Mouse (Mus musculus) heart, embryonic 10.5 days (tissue): ENCODE data around the gene Ankdd1b. TPM values are rescaled to one million over a fixed set of nuclear protein-coding genes. Genes with fewer than 3 reads are reported as not detected.

Source experiments
- DNase-seq: peaks from one replicate; pipeline ENCODE4 v3.0.0-alpha.2; 2017; ENCODE audit warnings: low spot score
- H3K27ac ChIP-seq: fragments of 300-500 bp; sonication (generic); 2 replicates; pipeline ENCODE4 v1.5.1; 2016; ENCODE audit warnings: mild to moderate bottlenecking
- H3K27me3 ChIP-seq: fragments of 300-500 bp; sonication (generic); 2 replicates; pipeline ENCODE4 v1.6.1; 2016; ENCODE audit warnings: mild to moderate bottlenecking; ENCODE audit not compliant: poor library complexity, insufficient read depth, severe bottlenecking
- H3K36me3 ChIP-seq: fragments of 300-500 bp; sonication (generic); 2 replicates; pipeline ENCODE4 v1.6.1; 2016; ENCODE audit warnings: mild to moderate bottlenecking, moderate library complexity
- H3K4me1 ChIP-seq: fragments of 300-500 bp; sonication (generic); 2 replicates; pipeline ENCODE4 v1.6.1; 2016; ENCODE audit warnings: mild to moderate bottlenecking
- H3K4me3 ChIP-seq: fragments of 300-500 bp; sonication (generic); 2 replicates; pipeline ENCODE4 v1.5.1; 2016; ENCODE audit warnings: mild to moderate bottlenecking, moderate library complexity
- H3K9me3 ChIP-seq: fragments of 300-500 bp; sonication (generic); 2 replicates; pipeline ENCODE4 v1.6.1; 2016; ENCODE audit warnings: mild to moderate bottlenecking, moderate library complexity
- WGBS: fragments of 180-500 bp; shearing (Covaris S2); methylation state at CpG from one replicate; pipeline ENCODE4 v1.1.7; 2016; 5-methylcytosine and 5-hydroxymethylcytosine counted together
- polyA plus RNA-seq: library from polyadenylated mRNA; unstranded; fragments of >200 nt; fragmentation: Nextera tagmentation; extraction: Ambion mirVana; gene quantifications from 2 replicates; pipeline ENCODE4 v1.2.1, GENCODE M21; 2016

Gene Ankdd1b
- polyA plus RNA-seq, 1 experiment from 2014 or later, result 0.24 TPM

DNA sequence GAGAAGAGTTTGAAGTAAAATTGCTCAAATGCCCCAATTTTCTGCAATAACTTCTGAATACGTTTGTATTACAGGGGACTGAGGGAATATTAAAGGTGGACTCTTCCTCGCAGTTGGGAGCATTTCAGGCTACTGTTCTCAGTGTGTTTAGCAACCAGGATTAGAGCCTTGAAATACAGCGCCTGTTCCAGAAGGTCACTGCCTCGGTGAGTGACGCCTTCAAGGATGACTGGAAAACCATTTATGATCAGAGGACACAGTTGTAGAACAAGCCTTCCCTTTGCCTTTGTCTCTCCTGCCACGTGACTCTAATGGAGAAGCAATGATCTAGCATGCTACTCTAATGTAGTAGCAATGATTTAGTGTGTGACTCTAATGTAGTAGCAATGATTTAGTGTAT lies 17.0 kb upstream of the Ankdd1b start:
- WGBS, result 90% methylated on average over 6 of the region's 6 CpGs
- Histone ChIP-seq H3K36me3 (peaks cover 44% of the 10 kb centered on the region), H3K4me3 (no peak overlapping the region), H3K27ac (no peak overlapping the region), H3K9me3 (no peaks in the 10 kb centered on the region), H3K4me1 (no peaks in the 10 kb centered on the region), H3K27me3 (no peaks in the 10 kb centered on the region)
- no peak for DNase-seq

DNA sequence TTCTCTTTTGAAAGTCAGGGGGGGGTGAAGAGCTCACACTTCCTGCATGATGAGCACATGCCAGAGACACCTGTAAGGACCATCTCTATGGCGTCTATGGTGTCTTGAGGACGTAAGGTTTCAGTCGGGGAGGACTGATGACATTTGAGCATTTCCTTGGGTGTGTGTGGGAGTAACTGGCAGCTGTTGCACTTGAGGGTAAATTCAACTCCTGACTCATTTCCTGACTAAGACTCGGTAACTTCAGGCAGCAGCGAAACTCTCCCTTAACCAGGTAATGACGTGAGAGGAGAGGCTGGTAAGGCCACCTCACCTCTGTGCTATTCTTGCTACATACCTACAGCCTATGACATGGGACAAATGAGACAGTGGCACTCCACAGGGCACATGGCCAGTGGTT lies 16.2 kb upstream of the Ankdd1b start:
- 84% methylated on average over 6 of the region's 6 CpGs for WGBS

DNA sequence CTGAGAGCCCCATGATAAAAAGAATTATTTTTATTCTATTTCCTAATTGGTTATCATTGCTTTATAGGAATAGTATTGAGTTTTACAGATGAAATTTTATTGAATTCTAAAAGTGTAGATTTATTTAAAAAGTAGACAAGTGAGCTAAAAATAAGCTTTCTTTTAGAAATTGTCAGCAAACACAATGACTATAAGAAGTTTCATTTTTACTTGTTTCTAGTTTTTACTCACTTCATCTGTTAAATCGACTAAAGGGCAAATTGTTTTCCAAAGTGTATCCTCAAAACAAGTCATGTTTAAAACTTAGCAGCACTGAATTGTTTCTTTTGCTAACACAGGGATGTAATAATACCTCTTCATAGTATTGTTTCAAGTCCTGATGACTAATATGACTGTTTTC lies 8.0 kb upstream of the Ankdd1b start:
- no peaks in the 10 kb centered on the region for H3K27me3 ChIP-seq
- no peak overlapping the region for H3K27ac ChIP-seq
- 87% methylated on average over 1 of the region's 1 CpGs for WGBS
- H3K4me1 ChIP-seq, result no peaks in the 10 kb centered on the region
- H3K4me3 ChIP-seq, result no peak overlapping the region
- H3K9me3 ChIP-seq, result no peaks in the 10 kb centered on the region
- DNase-seq, result no peak
- peaks cover 8% of the 10 kb centered on the region for H3K36me3 ChIP-seq

More for the DNA sequence above, 16.2 kb upstream of the Ankdd1b start:
- peaks cover 43% of the 10 kb centered on the region for H3K36me3 ChIP-seq
- DNase-seq, result no peak
- no peaks in the 10 kb centered on the region for H3K9me3 ChIP-seq
- H3K27me3 ChIP-seq, result no peaks in the 10 kb centered on the region
- no peak overlapping the region for H3K27ac ChIP-seq
- H3K4me1 ChIP-seq, result no peaks in the 10 kb centered on the region
- no peak overlapping the region for H3K4me3 ChIP-seq

DNA sequence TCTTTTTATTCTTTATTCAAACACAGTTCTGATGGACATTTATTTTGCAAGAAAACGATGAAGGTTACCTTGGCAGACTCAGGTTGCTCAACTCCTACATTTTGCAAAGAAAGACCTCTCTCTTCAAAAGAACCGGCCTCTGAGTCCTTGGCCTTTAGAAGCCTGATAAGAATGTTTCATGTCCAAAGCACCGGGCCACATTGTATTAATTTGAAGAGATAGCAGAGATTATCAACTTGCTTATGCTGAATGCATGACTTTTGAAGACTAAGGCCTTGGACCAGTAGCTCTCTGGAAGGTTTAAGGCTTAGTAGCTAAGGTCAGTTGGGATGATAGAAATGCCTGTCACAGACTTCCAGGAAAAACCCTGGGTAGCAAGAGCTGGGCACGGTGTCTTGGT lies 6.2 kb upstream of the Ankdd1b start:
- Histone ChIP-seq H3K4me1 (no peaks in the 10 kb centered on the region), H3K36me3 (no peaks in the 10 kb centered on the region), H3K27ac (no peak overlapping the region), H3K9me3 (no peaks in the 10 kb centered on the region), H3K27me3 (no peaks in the 10 kb centered on the region), H3K4me3 (no peak overlapping the region)
- no peak for DNase-seq
- WGBS, result 87% methylated on average over 4 of the region's 4 CpGs

DNA sequence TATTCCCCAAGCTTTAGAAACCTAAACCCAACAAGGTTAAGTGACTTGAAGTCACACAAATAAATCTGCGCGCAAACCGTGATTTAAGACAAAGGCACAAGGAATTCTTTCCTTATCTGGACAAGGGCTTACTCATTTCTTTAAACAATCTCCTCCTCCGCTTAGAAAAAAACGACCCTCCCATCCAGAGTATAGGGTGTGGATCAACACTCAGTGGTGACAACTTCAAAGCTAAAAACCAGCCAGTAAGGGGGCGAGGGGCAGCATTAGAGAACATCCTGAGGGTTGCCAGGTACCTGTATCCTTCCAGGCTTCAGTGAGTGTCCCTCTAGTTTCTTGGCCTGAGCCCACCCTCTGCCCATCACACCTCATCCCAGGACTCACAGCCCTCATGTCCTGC lies 442 bp downstream of the Ankdd1b start:
- H3K4me1 ChIP-seq, result no peaks in the 10 kb centered on the region
- H3K4me3 ChIP-seq, result no peak overlapping the region
- H3K9me3 ChIP-seq, result no peaks in the 10 kb centered on the region
- 60% methylated on average over 6 of the region's 6 CpGs for WGBS
- no peaks in the 10 kb centered on the region for H3K36me3 ChIP-seq
- no peak for DNase-seq
- no peak overlapping the region for H3K27ac ChIP-seq
- no peaks in the 10 kb centered on the region for H3K27me3 ChIP-seq

DNA sequence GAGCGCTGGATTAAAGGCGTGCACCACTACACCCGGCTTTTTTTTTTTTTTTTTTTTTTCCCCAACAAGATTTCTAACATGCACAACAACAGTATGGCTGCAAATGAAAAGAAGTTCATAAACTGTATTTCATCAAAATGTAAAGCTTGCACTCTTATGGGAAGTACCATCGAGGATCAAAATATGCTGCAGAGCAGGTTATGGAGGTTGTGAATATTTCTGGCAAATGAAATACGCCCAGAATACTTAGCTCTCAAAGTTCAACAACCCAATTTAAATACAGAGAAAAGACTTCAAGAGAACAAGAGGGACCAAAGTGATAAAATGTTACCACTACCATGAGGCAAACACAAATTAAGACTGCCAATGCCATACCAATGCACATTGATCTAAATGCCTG lies 2.3 kb downstream of the Ankdd1b start:
- DNase-seq, result no peak
- H3K9me3 ChIP-seq, result no peaks in the 10 kb centered on the region
- 82% methylated on average over 5 of the region's 5 CpGs for WGBS
- no peak overlapping the region for H3K27ac ChIP-seq
- no peaks in the 10 kb centered on the region for H3K36me3 ChIP-seq
- H3K4me1 ChIP-seq, result no peaks in the 10 kb centered on the region
- no peak overlapping the region for H3K4me3 ChIP-seq
- H3K27me3 ChIP-seq, result no peaks in the 10 kb centered on the region

DNA sequence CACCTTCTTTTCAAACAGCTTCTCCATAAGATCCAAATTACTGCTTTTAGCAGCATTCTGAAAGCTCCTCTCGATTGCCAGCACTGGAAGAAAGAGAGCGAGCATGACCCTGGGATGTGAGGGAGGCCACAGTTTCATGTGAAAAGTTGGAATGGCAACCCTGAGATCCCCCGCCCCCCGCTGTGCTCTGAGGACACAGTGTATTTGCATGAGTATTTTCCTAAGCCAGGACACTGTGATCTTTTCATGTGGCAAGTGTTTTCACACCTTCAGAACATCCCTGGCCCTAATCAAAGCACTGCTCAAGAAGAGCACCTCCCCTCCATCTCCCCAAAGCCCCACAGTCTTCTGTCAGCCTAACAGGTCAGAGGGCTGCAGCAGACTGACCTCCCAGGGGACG lies 5.7 kb downstream of the Ankdd1b start:
- 44% methylated on average over 5 of the region's 5 CpGs for WGBS

DNA sequence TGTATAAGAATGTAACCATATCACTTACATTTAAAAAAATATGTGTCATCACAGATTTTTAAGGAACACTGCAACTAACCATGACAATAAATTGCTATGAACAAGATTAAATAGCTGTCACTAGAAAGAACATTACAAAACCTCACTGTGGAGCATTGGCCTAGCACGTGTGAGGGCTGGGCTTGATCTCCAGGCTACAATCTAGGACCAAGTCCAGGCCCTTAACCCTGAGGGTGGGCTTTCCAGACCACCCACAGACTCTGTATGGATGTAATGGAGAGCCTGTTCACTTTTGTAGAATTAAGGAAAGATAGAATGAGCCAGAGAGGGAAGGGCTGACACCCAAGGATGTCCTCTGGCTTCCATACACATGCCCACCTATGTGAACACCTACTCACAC lies 8.4 kb downstream of the Ankdd1b start:
- H3K9me3 ChIP-seq, result no peaks in the 10 kb centered on the region
- DNase-seq, result no peak
- H3K4me3 ChIP-seq, result no peak overlapping the region
- H3K27me3 ChIP-seq, result no peaks in the 10 kb centered on the region
- no peaks in the 10 kb centered on the region for H3K4me1 ChIP-seq
- 73% methylated on average over 1 of the region's 1 CpGs for WGBS
- H3K27ac ChIP-seq, result no peak overlapping the region
- H3K36me3 ChIP-seq, result no peaks in the 10 kb centered on the region

More for the DNA sequence above, 5.7 kb downstream of the Ankdd1b start:
- no peak overlapping the region for H3K27ac ChIP-seq
- no peak overlapping the region for H3K4me3 ChIP-seq
- no peak for DNase-seq
- H3K27me3 ChIP-seq, result no peaks in the 10 kb centered on the region
- H3K9me3 ChIP-seq, result no peaks in the 10 kb centered on the region
- no peaks in the 10 kb centered on the region for H3K4me1 ChIP-seq
- H3K36me3 ChIP-seq, result no peaks in the 10 kb centered on the region

DNA sequence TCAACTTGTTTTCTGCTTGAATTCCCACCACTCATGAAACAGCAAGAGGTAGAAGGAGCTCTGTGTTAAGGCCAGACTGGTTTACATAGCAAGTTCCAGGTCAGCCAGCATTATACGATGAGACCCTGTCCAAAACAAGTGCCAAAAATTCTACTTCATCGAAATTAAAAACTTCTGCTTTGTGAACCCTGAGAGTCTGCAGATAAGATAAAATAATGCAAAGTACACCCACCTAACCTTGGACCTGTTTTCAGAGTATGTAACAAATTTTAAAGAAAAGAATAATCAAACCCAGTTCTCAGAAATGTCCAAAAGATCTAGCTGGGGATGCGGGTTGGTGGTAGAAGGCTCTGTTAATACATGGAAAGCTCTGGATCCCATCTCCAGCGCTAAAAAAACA lies 12.4 kb downstream of the Ankdd1b start:
- H3K36me3 ChIP-seq, result no peaks in the 10 kb centered on the region
- 76% methylated on average over 4 of the region's 4 CpGs for WGBS
- H3K9me3 ChIP-seq, result no peaks in the 10 kb centered on the region
- H3K27me3 ChIP-seq, result no peaks in the 10 kb centered on the region
- no peak overlapping the region for H3K4me3 ChIP-seq
- no peak overlapping the region for H3K27ac ChIP-seq
- H3K4me1 ChIP-seq, result no peaks in the 10 kb centered on the region
- no peak for DNase-seq

DNA sequence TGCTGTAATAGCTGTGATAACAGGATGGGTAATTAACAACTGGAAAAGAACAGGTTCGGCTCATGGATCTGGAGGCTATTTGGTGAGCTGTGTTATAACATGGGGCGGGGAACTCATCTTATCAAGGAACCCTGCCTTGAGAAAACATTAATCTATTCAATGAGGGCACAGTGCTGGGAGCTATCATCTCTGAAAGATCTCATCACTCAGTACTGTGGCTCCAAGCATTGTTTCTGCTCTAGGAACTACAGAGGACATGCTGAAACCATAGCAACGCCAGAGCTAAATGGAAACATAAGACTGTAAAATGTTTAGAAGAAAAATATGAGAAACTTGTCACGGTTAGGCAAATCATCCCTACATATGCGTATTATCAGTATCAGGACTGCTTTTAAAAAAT lies 13.0 kb downstream of the Ankdd1b start:
- Histone ChIP-seq H3K4me1 (no peaks in the 10 kb centered on the region), H3K4me3 (no peak overlapping the region), H3K27ac (no peak overlapping the region), H3K9me3 (no peaks in the 10 kb centered on the region), H3K36me3 (no peaks in the 10 kb centered on the region), H3K27me3 (no peaks in the 10 kb centered on the region)
- no peak for DNase-seq
- 72% methylated on average over 5 of the region's 5 CpGs for WGBS

DNA sequence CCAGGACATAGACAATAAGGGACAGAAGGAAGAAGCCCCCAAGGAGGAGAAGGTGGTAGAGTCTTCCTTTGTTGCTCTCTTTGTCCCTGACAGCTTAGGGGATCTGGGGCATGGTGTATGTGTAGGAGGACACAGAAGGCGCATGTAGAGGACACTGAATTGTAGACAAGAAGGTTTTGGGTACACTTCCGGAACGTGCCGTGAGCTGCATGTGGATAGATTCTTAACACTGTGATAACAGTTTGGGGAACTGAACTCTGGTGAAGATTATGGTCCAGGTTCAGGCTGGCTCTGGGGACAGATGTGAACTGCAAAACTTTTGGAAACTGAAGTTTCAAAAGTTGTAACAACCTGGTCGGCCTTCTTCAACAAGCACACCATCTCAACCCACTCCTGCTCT lies 13.4 kb downstream of the Ankdd1b start:
- H3K27me3 ChIP-seq, result no peaks in the 10 kb centered on the region

DNA sequence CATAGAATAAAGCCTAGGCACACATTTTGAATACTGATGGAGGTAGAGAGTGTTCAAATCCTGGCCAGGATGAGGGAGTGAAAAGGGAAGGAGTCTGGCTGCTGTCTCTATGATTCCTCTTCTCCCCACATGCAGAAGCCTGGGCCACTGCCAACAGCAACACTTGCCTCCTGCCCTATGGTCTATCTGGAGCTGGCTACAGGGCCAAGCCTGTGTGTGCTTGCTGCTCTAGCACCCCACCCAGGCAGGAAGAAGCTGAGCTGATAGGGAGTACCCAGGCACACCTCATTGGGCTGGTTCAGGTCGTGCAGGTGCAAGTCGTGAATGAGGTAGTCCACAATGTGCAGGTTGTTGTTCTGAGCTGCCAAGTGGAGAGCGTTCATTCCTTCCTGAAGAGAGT lies 16.7 kb downstream of the Ankdd1b start:
- DNase-seq, result peak; percentile 63
- no peaks in the 10 kb centered on the region for H3K9me3 ChIP-seq
- H3K4me3 ChIP-seq, result no peak overlapping the region
- no peaks in the 10 kb centered on the region for H3K36me3 ChIP-seq
- H3K4me1 ChIP-seq, result no peaks in the 10 kb centered on the region
- H3K27me3 ChIP-seq, result no peaks in the 10 kb centered on the region
- H3K27ac ChIP-seq, result no peak overlapping the region
- WGBS, result 72% methylated on average over 3 of the region's 3 CpGs

More for the DNA sequence above, 13.4 kb downstream of the Ankdd1b start:
- H3K27ac ChIP-seq, result no peak overlapping the region
- no peak for DNase-seq
- no peak overlapping the region for H3K4me3 ChIP-seq
- no peaks in the 10 kb centered on the region for H3K4me1 ChIP-seq
- WGBS, result 80% methylated on average over 5 of the region's 5 CpGs
- H3K9me3 ChIP-seq, result no peaks in the 10 kb centered on the region
- no peaks in the 10 kb centered on the region for H3K36me3 ChIP-seq

DNA sequence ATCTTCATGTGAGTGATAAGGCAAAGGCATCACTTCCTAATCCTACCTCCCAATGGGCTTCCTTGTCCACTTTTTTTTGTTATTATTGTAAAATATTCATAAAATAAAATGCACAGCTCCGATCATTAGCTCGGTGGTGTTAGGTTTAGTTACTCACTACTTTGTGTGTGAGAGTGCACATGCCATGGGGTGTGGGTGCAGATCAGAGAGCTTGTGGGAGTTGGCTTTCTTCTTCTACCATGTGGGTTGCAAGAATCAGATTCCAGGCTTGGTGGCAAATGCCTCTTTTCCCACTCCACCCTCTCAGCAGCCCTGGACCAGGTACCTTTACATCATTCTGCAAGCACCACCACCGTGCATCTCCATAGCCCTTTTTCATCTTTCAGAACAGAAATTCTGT lies 18.4 kb downstream of the Ankdd1b start:
- Histone ChIP-seq H3K4me1 (no peaks in the 10 kb centered on the region), H3K4me3 (no peak overlapping the region), H3K9me3 (no peaks in the 10 kb centered on the region), H3K36me3 (no peaks in the 10 kb centered on the region), H3K27me3 (no peaks in the 10 kb centered on the region), H3K27ac (no peak overlapping the region)
- DNase-seq, result peak; percentile 61
- WGBS, result 83% methylated on average over 3 of the region's 3 CpGs

DNA sequence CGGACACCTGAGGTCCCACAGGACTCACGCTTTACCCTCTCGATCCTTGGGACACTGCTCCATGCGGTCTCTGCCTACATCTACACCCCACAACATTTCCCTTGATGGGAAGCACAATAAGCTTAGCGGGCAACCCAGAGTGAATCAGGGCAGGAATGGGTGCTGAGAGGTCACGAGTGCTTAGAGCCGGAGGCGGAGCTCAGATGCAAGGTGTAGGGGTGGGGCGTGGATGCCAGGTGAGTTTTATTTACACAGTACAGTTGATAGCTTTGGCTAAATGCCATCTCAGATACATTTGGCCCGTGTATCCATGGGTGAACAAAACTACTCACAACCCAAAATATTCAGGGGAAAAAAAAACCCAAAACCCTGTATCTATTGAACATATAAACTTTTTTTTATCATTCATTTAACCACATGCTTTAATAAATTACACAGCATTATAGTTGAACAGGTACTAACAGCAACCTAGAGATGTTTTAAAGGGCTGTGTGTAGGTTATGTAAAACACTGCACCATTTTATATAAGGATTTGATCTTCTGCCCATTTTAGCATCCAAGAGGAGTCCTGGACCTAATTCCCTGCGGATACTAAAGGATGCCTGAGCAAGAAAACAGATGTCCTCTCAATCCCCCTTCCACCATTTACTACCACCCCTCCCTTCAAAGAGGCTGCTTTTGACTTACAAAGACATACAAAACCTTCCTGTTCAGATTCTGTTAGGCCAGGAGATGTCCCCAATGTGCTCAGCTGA lies 19.4 kb downstream of the Ankdd1b start:
- no peaks in the 10 kb centered on the region for H3K9me3 ChIP-seq

More for the DNA sequence above, 19.4 kb downstream of the Ankdd1b start:
- WGBS, result 88% methylated on average over 11 of the region's 11 CpGs
- no peak overlapping the region for H3K27ac ChIP-seq
- no peaks in the 10 kb centered on the region for H3K36me3 ChIP-seq
- no peak overlapping the region for H3K4me3 ChIP-seq
- no peaks in the 10 kb centered on the region for H3K27me3 ChIP-seq
- no peaks in the 10 kb centered on the region for H3K4me1 ChIP-seq
- peak; percentile 38 for DNase-seq
